Mouse (Mus musculus) hindbrain, postnatal 0 days (tissue): ENCODE measurements around the gene Copb1. TPM values are rescaled to one million over a fixed set of nuclear protein-coding genes. Genes with fewer than 3 reads are reported as not detected.
A peak's percentile ranks its signal among the peaks of the same experiment; 100 is the strongest.

Experiments used
- ATAC-seq: fragments of 200-750 bp; cut with Nextera tagmentation; 2 replicates; pipeline ENCODE4 v1.8.0; 2017; ENCODE audit warnings: mild to moderate bottlenecking, moderate TSS enrichment, moderate library complexity
- DNase-seq: peaks from one replicate; pipeline ENCODE4 v3.0.0-alpha.2; 2015; ENCODE audit warnings: low spot score
- H3K27ac ChIP-seq: fragments of 300-500 bp; sonication (generic); 2 replicates; pipeline ENCODE4 v1.5.1; 2014; ENCODE audit warnings: mild to moderate bottlenecking
- H3K27me3 ChIP-seq: fragments of 300-500 bp; sonication (generic); 2 replicates; pipeline ENCODE4 v1.6.1; 2014; ENCODE audit warnings: low read length, mixed read lengths; ENCODE audit not compliant: insufficient read depth
- H3K36me3 ChIP-seq: fragments of 300-500 bp; sonication (generic); 2 replicates; pipeline ENCODE4 v1.6.1; 2014; ENCODE audit warnings: low read length, mixed read lengths; ENCODE audit not compliant: insufficient read depth
- H3K4me1 ChIP-seq: fragments of 300-500 bp; sonication (generic); 2 replicates; pipeline ENCODE4 v1.6.1; 2014; ENCODE audit warnings: antibody characterized with exemption, low read length, mixed read lengths; ENCODE audit not compliant: insufficient read depth
- H3K4me2 ChIP-seq: fragments of 300-500 bp; sonication (generic); 2 replicates; pipeline ENCODE4 v1.6.1; 2014; ENCODE audit warnings: low read depth, mild to moderate bottlenecking, low read length, moderate library complexity, mixed read lengths
- H3K4me3 ChIP-seq: fragments of 300-500 bp; sonication (generic); 2 replicates; pipeline ENCODE4 v1.5.1; 2014; ENCODE audit warnings: low read length
- H3K9ac ChIP-seq: fragments of 300-500 bp; sonication (generic); replicated peaks from 2 replicates; pipeline ENCODE4 v1.6.1; 2014; ENCODE audit warnings: mild to moderate bottlenecking, low read length, moderate library complexity, mixed read lengths
- H3K9me3 ChIP-seq: fragments of 300-500 bp; sonication (generic); 2 replicates; pipeline ENCODE4 v1.6.1; 2016; ENCODE audit warnings: low read length, mixed read lengths
- CTCF ChIP-seq: IDR thresholded peaks from 2 replicates; pipeline ENCODE4 v1.5.1; 2016; ENCODE audit warnings: antibody characterized with exemption, control low read depth, low read depth
- WGBS: fragments of 180-500 bp; shearing (Covaris S2); extraction: QIAGEN DNeasy Blood & Tissue Kit; methylation state at CpG from one replicate; pipeline ENCODE4 v1.1.7; 2014; 5-methylcytosine and 5-hydroxymethylcytosine counted together
- polyA plus RNA-seq: library from polyadenylated mRNA; unstranded; fragments of >200 nt; fragmentation: Nextera tagmentation; extraction: Ambion mirVana; gene quantifications from 2 replicates; pipeline ENCODE4 v1.2.1, GENCODE M21; 2015
- total RNA-seq: library from RNA; depleted of rRNA; stranded (reverse); fragments of >200 nt; gene quantifications from 2 replicates; pipeline ENCODE4 v1.2.3, GENCODE M21; 2014

Copb1 gene
- total and polyA plus RNA-seq, 2 experiments from 2014 or later: 44.8 to 66.3 TPM

- 0 out of 2 replicates have a peak, but pooled peaks have one; percentile 2 for TF ChIP-seq CTCF
- H3K9me3 ChIP-seq: no peaks in the 10 kb centered on the region
- H3K27me3 ChIP-seq: no peaks in the 10 kb centered on the region
- ATAC-seq: no peak
- 27% methylated on average over 15 of the region's 15 CpGs for WGBS
- H3K9ac ChIP-seq: no peak overlapping the region
- H3K4me2 ChIP-seq: peak overlapping the region; percentile 40; the same call in 1 of the 2 replicates
- no peak overlapping the region for H3K4me3 ChIP-seq
- no peaks in the 10 kb centered on the region for H3K36me3 ChIP-seq
- peak overlapping the region; percentile 54; the same call in 1 of the 2 replicates for H3K27ac ChIP-seq
- H3K4me1 ChIP-seq: 0 out of 2 replicates have a peak, but pooled peaks cover 7% of the 10 kb centered on the region
- no peak for DNase-seq
These were observed 37.2 kb upstream of the Copb1 start for GRCm38 (mm10) chr7:114291461-114292335.

GRCm38 (mm10) chr7:114290078-114290506 lies 35.6 kb upstream of the Copb1 start:
- H3K4me3 ChIP-seq: no peak overlapping the region
- peak overlapping the region; percentile 64; the same call in 1 of the 2 replicates for H3K27ac ChIP-seq
- H3K9me3 ChIP-seq: no peaks in the 10 kb centered on the region
- no peak for TF ChIP-seq CTCF
- no peaks in the 10 kb centered on the region for H3K36me3 ChIP-seq
- 43% methylated on average over 5 of the region's 5 CpGs for WGBS
- H3K27me3 ChIP-seq: no peaks in the 10 kb centered on the region
- DNase-seq (peak; percentile 78), ATAC-seq (peak; percentile 89)
- no peak overlapping the region for H3K9ac ChIP-seq
- H3K4me2 ChIP-seq: no peak overlapping the region
- H3K4me1 ChIP-seq: 0 out of 2 replicates have a peak, but pooled peaks cover 7% of the 10 kb centered on the region

- H3K27ac ChIP-seq: no peak overlapping the region
- no peak for TF ChIP-seq CTCF
- H3K36me3 ChIP-seq: no peaks in the 10 kb centered on the region
- H3K9me3 ChIP-seq: no peaks in the 10 kb centered on the region
- no peak overlapping the region for H3K4me2 ChIP-seq
- no peak overlapping the region for H3K4me3 ChIP-seq
- DNase-seq (no peak), ATAC-seq (no peak)
- no peaks in the 10 kb centered on the region for H3K4me1 ChIP-seq
- no peaks in the 10 kb centered on the region for H3K27me3 ChIP-seq
- no peak overlapping the region for H3K9ac ChIP-seq
- WGBS: 88% methylated on average over 14 of the region's 14 CpGs
These were observed 29.9 kb upstream of the Copb1 start for GRCm38 (mm10) chr7:114284296-114284910.

GRCm38 (mm10) chr7:114283006-114283405 lies 28.5 kb upstream of the Copb1 start:
- no peaks in the 10 kb centered on the region for H3K27me3 ChIP-seq
- 87% methylated on average over 9 of the region's 9 CpGs for WGBS
- H3K4me3 ChIP-seq: no peak overlapping the region
- ATAC-seq (no peak), DNase-seq (no peak)
- no peaks in the 10 kb centered on the region for H3K9me3 ChIP-seq
- no peaks in the 10 kb centered on the region for H3K36me3 ChIP-seq
- H3K9ac ChIP-seq: no peak overlapping the region
- no peak overlapping the region for H3K4me2 ChIP-seq
- H3K27ac ChIP-seq: no peak overlapping the region
- H3K4me1 ChIP-seq: no peaks in the 10 kb centered on the region
- TF ChIP-seq CTCF: no peak

- no peaks in the 10 kb centered on the region for H3K36me3 ChIP-seq
- no peaks in the 10 kb centered on the region for H3K27me3 ChIP-seq
- peak; percentile 75 for TF ChIP-seq CTCF
- H3K9ac ChIP-seq: no peak overlapping the region
- no peak overlapping the region for H3K27ac ChIP-seq
- H3K4me1 ChIP-seq: no peaks in the 10 kb centered on the region
- DNase-seq: peak; percentile 75
- H3K4me3 ChIP-seq: no peak overlapping the region
- WGBS: 51% methylated on average over 3 of the region's 3 CpGs
- ATAC-seq: peak; percentile 64; the same call in 1 of the 2 replicates
- H3K4me2 ChIP-seq: no peak overlapping the region
- no peaks in the 10 kb centered on the region for H3K9me3 ChIP-seq
These were observed 27.2 kb upstream of the Copb1 start for GRCm38 (mm10) chr7:114281671-114282070.

- Histone ChIP-seq H3K4me3 (peak within 1 kb of the TSS; percentile 76), H3K4me2 (peak within 1 kb of the TSS; percentile 74), H3K9me3 (no peaks in the 10 kb centered on the region), H3K36me3 (peaks cover 13% of the 10 kb centered on the region), H3K27ac (peak within 1 kb of the TSS; percentile 78), H3K9ac (peak within 1 kb of the TSS; percentile 60), H3K4me1 (no peaks in the 10 kb centered on the region), H3K27me3 (no peaks in the 10 kb centered on the region)
- peak; percentile 73 for TF ChIP-seq CTCF
- under 1% methylated on average over 39 of the region's 39 CpGs for WGBS
- DNase-seq (peak; percentile 100), ATAC-seq (peak; percentile 94)
These were observed 21.7 kb upstream of the Copb1 start, which contains the start of gene Psma1 for GRCm38 (mm10) chr7:114276005-114276752. Psma1 (minus strand) TSS chr7:114276118.
